ENCODE assay signal across 9 mouse cellular contexts in the genomic region with DNA sequence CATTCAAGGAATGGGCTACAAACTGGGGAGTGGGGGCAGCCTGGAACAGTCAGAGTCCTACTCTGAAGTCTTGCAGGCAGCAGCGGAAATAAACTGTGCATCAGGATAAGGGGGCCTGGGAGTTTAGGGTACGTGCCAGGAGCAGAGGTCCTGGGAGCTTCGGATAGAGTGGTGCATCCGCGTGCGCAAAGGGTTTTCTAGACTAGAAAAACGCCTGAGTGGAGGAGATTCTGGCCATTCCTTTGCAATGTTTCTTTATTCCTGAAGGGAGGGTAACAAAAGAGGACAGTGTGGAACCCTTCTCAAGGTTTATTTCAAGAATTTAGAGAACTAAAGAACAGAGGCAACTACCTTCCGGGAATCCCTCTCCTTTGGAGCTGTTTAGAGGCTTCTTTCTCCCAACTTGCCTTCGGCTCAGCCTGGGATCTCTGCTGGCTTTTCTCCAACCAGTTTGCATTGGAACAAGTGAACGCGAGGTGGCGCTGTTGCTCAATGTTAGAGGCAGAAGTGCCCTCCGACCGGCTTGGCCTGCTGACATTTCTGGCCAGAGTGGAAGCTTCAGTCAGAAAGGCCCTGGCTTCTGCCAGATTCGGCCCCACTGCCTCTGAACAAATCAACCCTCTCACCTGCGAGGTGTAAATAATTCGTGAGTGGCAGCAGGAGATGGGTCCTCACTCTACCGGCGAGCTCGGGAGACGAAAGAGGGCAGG. TPM values are rescaled to one million over a fixed set of nuclear protein-coding genes. Genes with fewer than 3 reads are reported as not detected.
DNase-seq lines count a peak whose midpoint lies in the region; ATAC-seq lines count a peak whose summit lies in the region.
"Had no signal": no experiment of that assay in that cellular context is flagged by ENCODE, and none has a peak within 500 bp of the region (broad histone marks: within the 10 kb centered on the region; RNA-seq: fewer than 3 reads in every experiment).

No protein-coding gene starts in this region.

- H3K27ac ChIP-seq in embryonic facial prominence, embryonic 14.5 days (replicated peaks; ENCODE audit: low read depth, low read length) = no peak overlapping the region
- no peak overlapping the region for H3K27ac ChIP-seq in heart, embryonic 16.5 days (ENCODE audit: low read length)

- no peak overlapping the region for H3K4me2 ChIP-seq in embryonic facial prominence, embryonic 14.5 days (ENCODE audit: low read depth, low read length)
- H3K4me2 ChIP-seq in heart, embryonic 16.5 days (ENCODE audit: low read depth, low read length) = no peak overlapping the region

- peak; percentile 78 for ATAC-seq in CD4-positive, CD25-positive, alpha-beta regulatory T cell, adult 4 months
- ATAC-seq in embryonic facial prominence, embryonic 14.5 days (ENCODE audit: low read depth) = no peak
- peak; percentile 41; the same call in 1 of the 2 replicates for ATAC-seq in heart, embryonic 16.5 days (replicated peaks; ENCODE audit: extremely low read depth, insufficient read depth, low FRiP score)
- ATAC-seq in neutrophil, adult 5-6 weeks (ENCODE audit: extremely low read depth, insufficient number of reproducible peaks, low FRiP score, poor library complexity, severe bottlenecking) = peak; percentile 55; the same call in 1 of the 2 replicates

- H3K36me3 ChIP-seq in embryonic facial prominence, embryonic 14.5 days (ENCODE audit: control insufficient read depth, insufficient read depth, low read length) = no peaks in the 10 kb centered on the region
- no peaks in the 10 kb centered on the region for H3K36me3 ChIP-seq in heart, embryonic 16.5 days (ENCODE audit: control insufficient read depth, insufficient read depth)

- no peak overlapping the region for H3K4me3 ChIP-seq in embryonic facial prominence, embryonic 14.5 days (ENCODE audit: low read depth, low read length)
- no peak overlapping the region for H3K4me3 ChIP-seq in heart, embryonic 16.5 days (ENCODE audit: low read length)

- H3K9me3 ChIP-seq in embryonic facial prominence, embryonic 14.5 days (ENCODE audit: control insufficient read depth, low read length) = no peaks in the 10 kb centered on the region
- H3K9me3 ChIP-seq in heart, embryonic 16.5 days (replicated peaks; ENCODE audit: control insufficient read depth, low read length) = no peaks in the 10 kb centered on the region

- WGBS in embryonic facial prominence, embryonic 14.5 days = 5% methylated on average over 21 of the region's 21 CpGs
- 2% methylated on average over 21 of the region's 21 CpGs for WGBS in heart, embryonic 16.5 days

- peak; percentile 88 for DNase-seq in adrenal gland, postnatal 4 days (ENCODE audit: low spot score in 2 of 2)
- peak; percentile 88 for DNase-seq in embryonic facial prominence, embryonic 14.5 days (ENCODE audit: low spot score)
- DNase-seq in kidney, postnatal 14 days = peak; percentile 95
- DNase-seq in lung, adult 18-20 months = peak; percentile 86 to 87
- peak; percentile 98 for DNase-seq in testis, postnatal 10 days (ENCODE audit: low spot score)

- H3K9ac ChIP-seq in embryonic facial prominence, embryonic 14.5 days (ENCODE audit: low read depth, low read length) = no peak overlapping the region
- no peak overlapping the region for H3K9ac ChIP-seq in heart, embryonic 16.5 days (ENCODE audit: low read length)

- H3K4me1 ChIP-seq in embryonic facial prominence, embryonic 14.5 days (ENCODE audit: control insufficient read depth, insufficient read depth, low read length) = no peaks in the 10 kb centered on the region
- no peaks in the 10 kb centered on the region for H3K4me1 ChIP-seq in heart, embryonic 16.5 days (ENCODE audit: control insufficient read depth, insufficient read depth, low read length)

- peaks cover 97% of the 10 kb centered on the region for H3K27me3 ChIP-seq in embryonic facial prominence, embryonic 14.5 days (replicated peaks; ENCODE audit: control insufficient read depth, insufficient read depth, low read length)
- H3K27me3 ChIP-seq in heart, embryonic 16.5 days (ENCODE audit: control insufficient read depth, insufficient read depth, low read length) = peaks cover 89% of the 10 kb centered on the region

RNA-seq across cellular contexts. Expression of a gene that starts 3.1 kb away (rescaled TPM):
- polyA plus RNA-seq in CD4-positive, CD25-positive, alpha-beta regulatory T cell, adult 4 months (2017; shearing (Covaris generic)) = under 1 TPM in 1 of 2 experiments, not detected in 1; 0.43 TPM
- 10 to 100 TPM; 22.2 to 22.7 TPM for total RNA-seq in adrenal gland, postnatal 4 days (2021)
- polyA plus RNA-seq in embryonic facial prominence, embryonic 14.5 days (2014; fragmentation: Nextera tagmentation; extraction: Ambion mirVana) = 0.14 TPM in 1 of 2 replicates, not detected in the other
- not detected in 2 replicates for polyA plus RNA-seq in heart, embryonic 16.5 days (2015; fragmentation: Nextera tagmentation; extraction: Ambion mirVana)
- total RNA-seq in neutrophil, adult 5-6 weeks (2017) = not detected in 2 replicates
- polyA plus RNA-seq: heart, embryonic 14.5 days had no signal

RNA-seq across cellular contexts. Expression of a gene that starts 10.8 kb away (rescaled TPM):
- polyA plus RNA-seq in CD4-positive, CD25-positive, alpha-beta regulatory T cell, adult 4 months (2017; shearing (Covaris generic)) = not detected
- 10 to 100 TPM; 40.3 to 41.5 TPM for total RNA-seq in adrenal gland, postnatal 4 days (2021)
- 0.25 and 0.93 TPM in 2 replicates for polyA plus RNA-seq in embryonic facial prominence, embryonic 14.5 days (2014; fragmentation: Nextera tagmentation; extraction: Ambion mirVana)
- polyA plus RNA-seq in heart, embryonic 16.5 days (2015; fragmentation: Nextera tagmentation; extraction: Ambion mirVana) = 0.16 TPM in 1 of 2 replicates, not detected in the other
- not detected in 2 replicates for total RNA-seq in neutrophil, adult 5-6 weeks (2017)

RNA-seq across cellular contexts. Expression of a gene that starts 11.0 kb away (rescaled TPM):
- not detected for polyA plus RNA-seq in CD4-positive, CD25-positive, alpha-beta regulatory T cell, adult 4 months (2017; shearing (Covaris generic))
- 1 to 10 TPM; 3.0 to 4.8 TPM for total RNA-seq in adrenal gland, postnatal 4 days (2021)
- polyA plus RNA-seq in embryonic facial prominence, embryonic 14.5 days (2014; fragmentation: Nextera tagmentation; extraction: Ambion mirVana) = not detected in 2 replicates
- not detected in 2 replicates for polyA plus RNA-seq in heart, embryonic 16.5 days (2015; fragmentation: Nextera tagmentation; extraction: Ambion mirVana)
- total RNA-seq in neutrophil, adult 5-6 weeks (2017) = not detected in 2 replicates
- polyA plus RNA-seq: heart, embryonic 14.5 days had no signal

RNA-seq across cellular contexts. Expression of a gene that starts 20.0 kb away (rescaled TPM):
- polyA plus RNA-seq in CD4-positive, CD25-positive, alpha-beta regulatory T cell, adult 4 months (2017; shearing (Covaris generic)) = not detected
- total RNA-seq in adrenal gland, postnatal 4 days (2021) = 1 to 10 TPM; 7.9 to 8.0 TPM
- polyA plus RNA-seq in embryonic facial prominence, embryonic 14.5 days (2014; fragmentation: Nextera tagmentation; extraction: Ambion mirVana) = 0.96 and 2.8 TPM in 2 replicates
- 0.11 and 0.14 TPM in 2 replicates for polyA plus RNA-seq in heart, embryonic 16.5 days (2015; fragmentation: Nextera tagmentation; extraction: Ambion mirVana)
- not detected in 2 replicates for total RNA-seq in neutrophil, adult 5-6 weeks (2017)

RNA-seq across cellular contexts. Expression of a gene that starts 20.7 kb away (rescaled TPM):
- not detected for polyA plus RNA-seq in CD4-positive, CD25-positive, alpha-beta regulatory T cell, adult 4 months (2017; shearing (Covaris generic))
- 1 to 10 TPM; 1.2 to 5.6 TPM for total RNA-seq in adrenal gland, postnatal 4 days (2021)
- polyA plus RNA-seq in embryonic facial prominence, embryonic 14.5 days (2014; fragmentation: Nextera tagmentation; extraction: Ambion mirVana) = not detected in 2 replicates
- polyA plus RNA-seq in heart, embryonic 16.5 days (2015; fragmentation: Nextera tagmentation; extraction: Ambion mirVana) = not detected in 2 replicates
- total RNA-seq in neutrophil, adult 5-6 weeks (2017) = not detected in 2 replicates
- polyA plus RNA-seq: heart, embryonic 14.5 days had no signal
